23 mouse cellular contexts compared by ENCODE assay signal in genomic region chr12:29100042-29100570, GRCm38 (mm10).
DNase-seq lines count a peak whose midpoint lies in the region; ATAC-seq lines count a peak whose summit lies in the region.
"Had no signal": no experiment of that assay in that cellular context is flagged by ENCODE, and none has a peak within 500 bp of the region (broad histone marks: within the 10 kb centered on the region; RNA-seq: fewer than 3 reads in every experiment).

No protein-coding gene starts in this region.

- H3K9me3 ChIP-seq in megakaryocyte, embryonic 14.5 days, result peaks cover 25% of the 10 kb centered on the region
- H3K9me3 ChIP-seq in forebrain, embryonic 12.5 days, result no peaks in the 10 kb centered on the region
- H3K9me3 ChIP-seq: embryonic facial prominence, embryonic 13.5 days; forebrain, embryonic 13.5 days; heart, embryonic 10.5 days; hindbrain, embryonic 12.5 days had no signal

- H3K27me3 ChIP-seq in megakaryocyte, embryonic 14.5 days (replicated peaks), result no peaks in the 10 kb centered on the region
- peaks cover 10% of the 10 kb centered on the region; the same call in 1 of the 2 replicates for H3K27me3 ChIP-seq in forebrain, embryonic 12.5 days
- H3K27me3 ChIP-seq: embryonic facial prominence, embryonic 13.5 days; forebrain, embryonic 13.5 days; hindbrain, embryonic 12.5 days had no signal

- peak; percentile 69 for DNase-seq in Muller cell, postnatal 12 days (ENCODE audit: inconsistent ontology term)
- DNase-seq in adrenal gland, adult 8-10 months, result peak; percentile 93
- peak; percentile 86 to 89 for DNase-seq in adrenal gland, postnatal 36 days
- DNase-seq in testis, postnatal 14 days (ENCODE audit: low spot score), result no peak
- DNase-seq: cerebellum, adult 18-20 months; cerebellum, adult 9-11 months; cerebellum, postnatal 36 days; forebrain, postnatal 0 days; gastrocnemius, adult 2 months; gastrocnemius, postnatal 25 days; heart, postnatal 10 days; heart, postnatal 4 days had no signal

- H3K4me3 ChIP-seq in megakaryocyte, embryonic 14.5 days (replicated peaks), result peak overlapping the region; percentile 24
- H3K4me3 ChIP-seq in forebrain, embryonic 12.5 days (replicated peaks), result no peak overlapping the region
- H3K4me3 ChIP-seq: embryonic facial prominence, embryonic 13.5 days; forebrain, embryonic 13.5 days; gastrocnemius, adult 2 months; heart, embryonic 10.5 days; hindbrain, embryonic 12.5 days had no signal

- 74% methylated on average over 3 of the region's 3 CpGs for WGBS in forebrain, embryonic 12.5 days

- H3K36me3 ChIP-seq in megakaryocyte, embryonic 14.5 days (replicated peaks; ENCODE audit: low read length), result no peaks in the 10 kb centered on the region
- no peaks in the 10 kb centered on the region for H3K36me3 ChIP-seq in forebrain, embryonic 12.5 days (replicated peaks)
- H3K36me3 ChIP-seq: embryonic facial prominence, embryonic 13.5 days; heart, embryonic 10.5 days; hindbrain, embryonic 12.5 days had no signal

- no peak for ATAC-seq in megakaryocyte, adult 5-6 weeks (ENCODE audit: poor library complexity, severe bottlenecking)
- no peak for ATAC-seq in megakaryocyte-erythroid progenitor cell, adult 5-6 weeks (replicated peaks; ENCODE audit: low FRiP score, low TSS enrichment, poor library complexity, severe bottlenecking)
- no peak for ATAC-seq in forebrain, embryonic 12.5 days (ENCODE audit: low FRiP score)
- ATAC-seq: forebrain, embryonic 13.5 days; forebrain, postnatal 0 days; hindbrain, embryonic 16.5 days; inflammation-experienced regulatory T-cells, adult 6 months; intestine, postnatal 0 days had no signal

- H3K9ac ChIP-seq in forebrain, embryonic 12.5 days, result no peak overlapping the region
- H3K9ac ChIP-seq: embryonic facial prominence, embryonic 13.5 days; forebrain, embryonic 13.5 days; forebrain, postnatal 0 days; hindbrain, embryonic 12.5 days had no signal

- H3K4me2 ChIP-seq in forebrain, embryonic 12.5 days, result no peak overlapping the region
- H3K4me2 ChIP-seq: embryonic facial prominence, embryonic 13.5 days; forebrain, embryonic 13.5 days; hindbrain, embryonic 12.5 days had no signal

- H3K27ac ChIP-seq in forebrain, embryonic 12.5 days, result no peak overlapping the region
- H3K27ac ChIP-seq: embryonic facial prominence, embryonic 13.5 days; forebrain, embryonic 13.5 days; gastrocnemius, adult 2 months; heart, embryonic 10.5 days; hindbrain, embryonic 12.5 days had no signal

- H3K4me1 ChIP-seq in megakaryocyte, embryonic 14.5 days, result peaks cover 10% of the 10 kb centered on the region; the same call in 1 of the 2 replicates
- H3K4me1 ChIP-seq in forebrain, embryonic 12.5 days, result peaks cover 28% of the 10 kb centered on the region
